Mouse (Mus musculus): Measurements from ENCODE around the gene 0610030E20Rik.

Gene 0610030E20Rik

DNA sequence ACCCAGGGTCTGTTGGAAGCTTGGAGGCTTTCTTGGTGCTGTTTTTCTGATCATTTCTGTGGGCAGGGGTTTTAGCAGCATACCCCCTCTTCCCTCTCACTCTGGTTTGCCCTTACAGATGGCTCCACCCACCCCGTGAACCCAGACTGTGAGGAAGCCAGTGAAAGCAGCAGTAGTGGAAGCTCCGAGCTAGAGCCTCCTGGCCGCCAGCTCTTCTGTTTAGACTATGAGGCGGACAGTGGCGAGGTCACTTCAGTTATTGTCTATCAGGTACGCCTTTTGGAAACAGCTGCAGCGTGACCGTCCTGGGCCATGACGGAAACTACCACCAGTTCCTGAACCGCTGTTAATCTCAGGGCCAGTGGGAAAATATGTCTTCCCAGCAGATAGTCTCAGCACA, 1.3 kb downstream of the 0610030E20Rik start:
- DNase-seq (ENCODE audit: low spot score in 2 of 2), result no peak

DNA sequence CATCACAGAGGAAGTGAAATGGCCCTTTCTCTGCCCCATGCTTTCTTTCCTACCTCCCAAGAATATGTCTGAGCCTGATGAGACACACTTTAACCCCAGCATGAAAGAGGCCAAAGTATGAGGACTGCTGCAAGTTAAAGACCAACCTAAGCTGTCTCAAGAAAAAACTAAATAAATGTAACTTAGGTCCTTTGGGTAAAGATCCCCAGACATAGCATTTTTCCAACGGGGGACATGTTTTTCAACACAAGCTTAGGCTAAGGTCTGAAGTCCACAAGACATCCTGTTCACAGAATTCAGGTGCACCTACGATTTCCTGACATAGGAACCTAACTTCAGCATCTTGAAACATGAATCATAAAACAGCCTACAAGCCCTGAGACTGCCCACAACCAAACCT, 3.1 kb downstream of the 0610030E20Rik start:
- no peak for DNase-seq (ENCODE audit: low spot score in 2 of 2)

DNA sequence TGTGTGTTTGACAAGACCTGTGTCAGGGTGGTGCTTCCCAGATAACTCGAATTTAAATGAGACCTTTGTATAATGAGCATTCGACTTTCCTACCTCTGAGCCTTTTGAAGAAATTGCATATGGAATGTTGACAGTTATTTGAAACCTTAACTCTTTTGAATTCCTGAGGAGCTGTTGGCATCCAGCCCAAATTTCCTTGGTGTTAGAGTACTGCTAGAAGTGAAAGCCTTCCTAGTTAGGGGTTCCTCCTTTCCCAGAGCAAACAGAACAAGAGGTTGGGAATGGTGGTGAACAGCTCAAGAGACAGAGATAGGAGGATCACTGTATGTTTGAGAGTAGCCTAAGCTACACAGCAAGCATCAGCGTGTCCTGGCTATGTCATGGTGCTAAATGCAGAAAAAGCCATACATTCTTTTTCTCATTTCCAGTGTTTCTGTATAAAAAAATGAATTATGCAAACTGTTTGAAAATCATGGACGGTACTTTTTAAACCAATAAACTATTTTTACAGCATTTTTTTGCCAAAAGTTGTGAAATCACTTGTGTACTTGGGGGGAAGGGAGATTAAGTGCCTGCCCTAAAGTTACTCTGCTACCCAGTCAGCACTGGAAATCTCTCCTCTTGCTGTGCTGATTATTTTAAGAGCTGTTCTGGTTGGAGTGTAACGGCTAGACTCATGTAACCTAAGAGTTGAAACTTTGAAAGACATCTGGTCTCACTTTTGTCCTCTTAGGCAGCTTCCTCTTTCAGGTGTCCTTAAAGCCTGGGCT, 5.7 kb downstream of the 0610030E20Rik start:
- no peak for DNase-seq (ENCODE audit: low spot score in 2 of 2)

DNA sequence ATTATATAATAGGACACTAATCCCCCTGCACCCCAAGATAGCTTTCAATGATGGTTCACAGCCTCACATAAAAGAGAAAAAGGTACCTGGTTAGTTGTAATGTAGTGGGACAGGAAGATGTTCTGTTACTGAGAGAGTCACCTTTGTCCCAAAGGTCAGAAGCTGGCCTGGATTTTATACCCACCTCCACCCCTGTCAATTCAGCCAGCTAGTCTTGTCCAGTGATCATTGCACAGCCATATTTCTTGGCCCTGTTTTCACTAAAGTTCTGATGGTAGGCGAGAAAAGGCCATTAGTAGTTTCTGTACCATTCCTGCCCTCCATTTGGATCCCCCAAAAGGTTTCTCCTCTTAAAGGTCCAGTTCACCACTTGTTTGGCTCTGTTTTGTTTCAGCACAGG, 6.9 kb downstream of the 0610030E20Rik start:
- no peak for DNase-seq (ENCODE audit: low spot score in 2 of 2)

DNA sequence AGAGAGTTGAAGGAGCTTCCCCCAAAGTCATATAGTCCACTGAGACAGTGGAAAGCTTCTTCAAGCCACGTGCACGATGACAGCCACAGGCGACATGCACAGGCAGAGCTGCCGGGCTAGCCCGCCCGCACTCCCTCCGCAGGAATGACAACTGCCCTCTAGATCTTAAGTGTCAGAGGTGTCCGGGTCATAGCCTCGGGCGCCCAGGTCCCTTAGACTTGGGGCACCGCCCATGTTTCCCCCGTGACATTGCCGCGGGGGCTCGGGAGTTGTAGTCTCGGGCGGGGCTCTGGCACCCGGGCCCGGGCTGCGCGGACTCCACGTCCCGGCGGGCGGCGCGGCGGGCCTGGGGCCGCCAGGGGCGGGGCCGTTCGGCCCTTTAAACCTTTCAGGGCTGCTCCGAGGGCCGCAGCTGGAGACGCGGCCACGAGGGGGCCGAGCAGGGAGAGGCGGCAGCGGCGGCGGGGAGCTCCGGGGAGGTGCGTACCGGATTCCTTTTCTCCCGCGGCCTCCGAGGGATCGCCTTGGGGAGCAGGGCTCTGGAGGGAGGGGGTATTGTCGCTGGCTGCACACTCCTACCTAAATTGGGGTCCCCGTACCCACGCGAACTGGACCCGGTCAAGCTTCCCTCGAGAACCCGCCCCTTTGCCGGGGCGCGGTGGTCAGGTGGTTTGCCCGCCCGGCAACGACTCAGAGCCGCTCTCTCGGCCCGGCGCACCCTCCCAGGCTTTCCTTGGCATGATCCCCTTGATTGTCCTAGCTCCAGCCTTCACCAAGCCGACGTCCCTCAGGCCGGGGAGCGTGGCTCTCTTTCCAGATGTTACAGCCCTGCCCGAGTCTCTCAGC, 8.2 kb downstream of the 0610030E20Rik start, which contains the start of gene Tmem150a:
TSS of gene Tmem150a (plus strand) at position 382 of the 846 bp plus-strand sequence.
- peak; percentile 67 to 82 for DNase-seq (ENCODE audit: low spot score in 2 of 2)

DNA sequence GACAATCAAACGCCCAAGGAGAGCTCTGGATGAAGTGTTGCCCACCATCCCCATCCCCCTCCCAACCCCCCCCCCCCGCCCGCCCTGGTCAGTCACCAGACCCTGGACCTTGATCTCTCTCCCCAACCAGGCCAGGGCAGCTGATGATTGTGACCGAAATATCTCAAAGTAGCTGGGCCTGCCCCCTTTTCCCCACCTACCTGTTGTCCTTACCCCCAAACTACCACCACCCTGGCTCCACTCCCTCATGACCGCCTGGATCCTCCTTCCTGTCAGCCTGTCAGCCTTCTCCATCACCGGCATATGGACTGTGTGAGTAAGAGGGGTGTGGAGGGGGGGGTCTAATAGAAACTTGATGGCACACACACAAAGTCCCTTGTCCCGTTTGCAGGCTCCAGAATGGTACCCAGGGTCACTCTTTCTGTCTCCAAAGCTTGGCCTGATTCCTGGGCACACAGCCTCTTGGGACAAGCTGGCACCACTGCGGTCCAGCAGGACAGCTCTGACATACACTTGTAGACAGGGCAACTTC, 8.9 kb downstream of the 0610030E20Rik start:
- no peak for DNase-seq (ENCODE audit: low spot score in 2 of 2)

DNA sequence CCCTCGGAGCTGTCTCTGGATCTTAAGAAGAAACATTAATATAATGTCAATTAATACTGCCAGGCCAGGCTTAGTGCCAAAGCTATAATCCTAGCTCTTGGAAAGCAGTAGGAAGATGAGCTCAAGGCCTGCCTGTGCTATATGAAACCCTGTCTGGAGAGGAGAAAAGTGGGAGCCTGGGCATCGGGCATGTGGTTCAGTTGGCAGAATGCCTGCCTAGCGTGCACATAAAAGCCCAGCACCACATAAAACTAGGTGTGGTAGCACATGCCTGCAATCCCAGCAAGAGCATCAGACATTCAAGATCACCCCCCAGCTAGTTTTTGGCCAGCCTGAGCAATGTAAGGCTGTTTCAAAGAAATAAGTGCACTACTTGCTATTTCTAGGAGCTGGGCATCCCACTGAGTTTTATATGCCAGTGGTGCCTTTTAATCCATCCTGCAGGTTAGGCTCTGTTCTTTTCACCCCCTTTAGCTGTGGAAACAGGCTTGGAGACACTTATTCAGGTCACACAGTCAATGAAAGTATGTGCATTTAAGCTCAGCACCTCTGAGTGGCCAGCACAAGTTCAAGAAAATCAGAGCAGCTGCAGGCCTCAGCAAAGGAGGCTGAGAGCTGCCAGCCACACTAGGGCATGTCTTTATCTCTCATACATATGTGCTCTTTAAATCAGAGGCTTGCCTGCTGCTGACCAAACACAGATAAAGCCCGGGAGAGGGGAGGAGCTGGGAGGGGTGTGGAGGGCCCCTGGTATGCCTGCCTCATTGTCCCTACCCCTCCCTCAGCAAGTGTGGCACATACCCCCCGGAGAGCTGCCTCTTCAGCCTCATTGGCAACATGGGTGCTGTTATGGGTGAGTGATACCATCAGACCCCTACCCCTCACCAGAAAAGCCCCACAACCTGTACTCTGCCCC, 10.3 kb downstream of the 0610030E20Rik start:
- DNase-seq (ENCODE audit: low spot score in 2 of 2), result no peak

DNA sequence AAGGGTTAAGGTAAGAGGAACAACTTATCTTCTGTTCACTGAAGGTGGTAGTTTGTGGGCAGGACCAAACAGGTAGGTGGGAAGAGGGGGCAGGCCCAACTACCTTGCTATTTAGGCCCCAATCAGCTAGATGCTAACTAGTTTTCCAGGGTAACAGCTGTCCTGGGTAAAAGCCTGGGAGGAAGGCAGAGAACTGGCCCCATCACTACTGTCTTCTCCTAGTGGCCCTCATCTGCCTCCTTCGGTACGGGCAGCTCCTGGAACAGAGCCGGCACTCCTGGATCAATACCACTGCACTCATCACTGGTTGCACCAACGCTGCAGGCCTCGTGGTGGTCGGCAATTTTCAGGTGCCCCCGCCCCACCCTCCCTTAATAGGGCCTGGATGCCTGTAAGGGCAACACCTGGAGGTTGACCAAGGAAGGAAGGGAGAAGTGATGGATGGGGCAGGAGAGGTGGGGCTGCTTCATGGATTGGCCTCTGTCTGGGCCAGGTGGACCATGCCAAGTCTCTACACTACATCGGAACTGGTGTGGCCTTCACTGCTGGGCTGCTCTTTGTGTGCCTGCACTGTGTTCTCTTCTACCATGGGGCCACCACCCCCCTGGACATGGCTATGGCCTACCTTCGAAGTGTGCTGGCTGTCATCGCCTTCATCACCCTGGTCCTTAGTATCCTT, 11.1 kb downstream of the 0610030E20Rik start:
- DNase-seq (ENCODE audit: low spot score in 2 of 2), result no peak

DNA sequence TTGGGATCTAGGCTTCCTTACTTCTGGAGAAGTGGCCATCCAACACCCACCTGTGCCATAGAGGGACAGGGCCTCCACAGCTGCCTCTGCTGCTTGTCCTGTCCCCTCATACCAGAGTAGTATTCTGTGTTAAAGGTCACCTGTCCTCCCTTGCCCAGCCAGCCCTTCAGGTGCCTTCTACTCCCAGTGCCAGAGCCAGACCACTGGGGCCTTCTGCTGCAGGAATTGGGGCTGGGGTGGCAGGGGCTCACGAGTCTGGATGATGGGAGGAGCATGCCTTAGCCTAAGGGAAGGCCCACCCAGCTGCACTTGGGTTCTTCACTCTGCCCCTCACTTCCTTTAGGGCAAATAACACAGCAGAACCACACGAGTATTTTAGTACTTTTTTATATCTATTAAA, 12.2 kb downstream of the 0610030E20Rik start:
- no peak for DNase-seq (ENCODE audit: low spot score in 2 of 2)

DNA sequence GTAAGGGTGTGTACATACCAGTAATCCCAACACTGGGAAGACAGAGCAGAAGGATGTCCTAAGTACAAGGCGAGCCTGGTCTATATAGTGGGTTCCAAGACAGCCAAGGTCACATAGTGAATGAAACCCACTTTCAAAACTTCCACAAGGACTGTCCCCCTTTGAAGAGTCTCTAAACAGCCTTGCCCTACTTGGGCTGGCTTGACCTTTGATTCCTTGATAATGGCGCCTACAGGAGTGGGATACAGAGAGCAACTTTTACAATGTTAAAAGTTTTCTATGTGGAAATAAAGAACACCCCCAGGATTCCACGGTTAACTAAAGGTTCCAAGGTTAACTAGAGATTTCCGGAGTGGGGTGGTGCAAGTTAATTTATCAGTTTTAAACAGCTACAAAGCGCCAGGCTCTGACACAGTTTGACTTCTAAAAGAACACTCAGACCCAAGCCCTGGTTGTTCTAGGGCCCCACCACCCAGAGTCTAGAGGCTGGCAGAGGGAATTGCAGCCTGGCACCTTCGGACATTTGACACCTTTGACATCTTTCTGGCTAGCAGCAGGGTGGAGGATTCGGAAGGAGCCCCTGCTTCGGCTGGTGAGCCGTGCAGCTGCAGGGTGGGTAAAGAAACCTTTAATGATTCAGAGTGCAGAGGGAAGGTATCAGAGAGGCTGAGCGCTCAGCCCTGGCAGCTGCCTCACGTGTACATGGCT, 12.9 kb downstream of the 0610030E20Rik start:
- no peak for DNase-seq (ENCODE audit: low spot score in 2 of 2)

DNA sequence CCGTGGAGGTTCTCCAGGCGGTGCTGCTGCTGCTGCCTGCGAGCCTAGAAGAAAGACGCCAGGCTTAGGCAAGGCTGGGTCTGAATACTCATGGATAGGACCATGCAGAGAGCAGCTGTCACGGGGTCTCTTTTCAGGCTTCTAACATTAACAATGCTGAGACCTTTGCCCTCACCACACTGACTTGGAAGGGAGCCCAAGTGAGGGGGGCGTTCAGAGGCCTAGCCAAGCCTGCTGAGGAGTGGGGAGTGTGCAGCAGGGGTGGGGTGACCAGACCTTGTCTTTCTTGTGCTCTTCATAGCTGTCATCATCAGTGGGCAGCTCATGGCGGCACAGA, 13.4 kb downstream of the 0610030E20Rik start:
- DNase-seq (ENCODE audit: low spot score in 2 of 2), result no peak

DNA sequence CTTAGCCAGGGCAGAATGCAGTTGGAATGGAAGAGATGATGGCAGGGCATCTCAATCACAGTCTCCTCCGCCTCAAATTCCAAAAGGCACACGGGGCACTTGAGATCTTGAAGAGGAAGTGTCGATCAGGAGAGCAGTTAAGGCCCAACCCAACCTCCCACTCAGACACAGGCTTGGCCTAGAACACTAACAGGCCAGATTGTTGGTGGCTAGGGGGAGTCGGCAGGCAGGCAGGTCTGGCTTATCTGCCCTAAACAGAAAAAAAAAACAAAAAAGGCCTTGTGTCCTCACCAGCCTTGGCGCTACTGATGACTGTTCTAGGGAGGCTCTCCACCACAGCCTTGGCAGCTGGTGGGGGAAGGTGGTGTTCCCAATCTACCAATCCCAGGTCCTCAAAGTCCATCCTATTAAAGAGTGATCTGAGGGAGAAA, 14.0 kb downstream of the 0610030E20Rik start:
- no peak for DNase-seq (ENCODE audit: low spot score in 2 of 2)

DNA sequence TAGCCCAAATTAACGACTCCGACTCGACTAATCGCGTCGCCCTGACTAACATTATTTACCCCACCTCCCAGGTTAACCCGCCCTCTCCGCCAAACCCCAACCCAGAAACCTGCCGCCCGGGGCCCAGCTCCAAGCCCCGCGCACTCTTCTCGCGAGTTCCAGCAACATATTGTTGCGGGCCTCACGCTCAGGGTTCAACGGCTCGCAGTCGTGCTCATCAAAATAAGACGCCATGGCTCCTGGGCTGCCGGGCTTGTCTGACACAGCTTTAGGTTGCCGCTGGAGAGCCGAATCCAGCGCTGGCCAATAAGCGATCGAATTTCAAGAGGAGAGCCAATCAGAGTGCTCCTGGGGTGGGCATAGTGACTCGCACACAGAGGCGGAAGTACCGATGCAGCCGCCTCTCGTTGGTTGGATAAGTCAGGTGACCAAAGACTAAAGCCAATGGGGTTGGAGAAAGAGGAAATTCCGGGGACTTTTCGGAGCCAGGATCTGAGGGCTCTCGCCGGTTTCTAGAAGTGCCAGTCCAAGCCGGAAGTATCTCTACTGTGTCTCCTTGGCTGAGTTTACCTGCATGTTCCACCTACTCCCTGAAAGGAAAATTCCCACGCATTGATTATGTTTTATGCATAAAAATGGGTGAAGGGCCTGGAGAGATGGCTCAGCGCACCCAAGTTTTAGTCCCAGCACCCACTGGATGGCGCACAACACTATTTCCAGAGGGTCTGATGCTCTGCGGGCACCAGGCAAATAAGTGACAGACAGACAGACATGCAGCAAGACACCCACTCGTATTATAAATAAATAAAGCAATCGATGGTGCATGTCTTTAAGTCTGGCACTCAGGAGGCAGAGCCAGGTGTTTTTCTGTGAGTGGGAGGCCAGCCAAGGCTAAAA, 15.3 kb downstream of the 0610030E20Rik start:
- peak; percentile 92 to 95 for DNase-seq (ENCODE audit: low spot score in 2 of 2)

DNA sequence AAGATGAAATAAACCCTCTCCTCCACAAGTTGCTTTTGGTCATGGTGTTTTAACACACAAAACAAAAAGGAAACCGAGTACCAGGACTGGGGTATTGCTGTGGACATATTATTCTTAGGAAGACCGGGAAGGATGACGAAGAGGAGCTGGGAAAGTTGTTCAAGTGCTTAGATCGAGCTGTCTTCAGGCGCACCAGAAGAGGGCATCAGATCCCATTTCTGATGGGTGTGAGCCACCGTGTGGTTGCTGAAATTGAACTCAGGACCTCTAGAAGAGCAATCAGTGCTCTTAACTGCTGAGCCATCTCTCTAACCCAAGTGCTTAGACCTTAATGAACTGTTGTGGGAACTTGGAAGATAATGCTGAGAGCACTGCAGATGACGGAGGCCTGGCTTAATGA, 16.9 kb downstream of the 0610030E20Rik start:
- DNase-seq (ENCODE audit: low spot score in 2 of 2), result no peak

DNA sequence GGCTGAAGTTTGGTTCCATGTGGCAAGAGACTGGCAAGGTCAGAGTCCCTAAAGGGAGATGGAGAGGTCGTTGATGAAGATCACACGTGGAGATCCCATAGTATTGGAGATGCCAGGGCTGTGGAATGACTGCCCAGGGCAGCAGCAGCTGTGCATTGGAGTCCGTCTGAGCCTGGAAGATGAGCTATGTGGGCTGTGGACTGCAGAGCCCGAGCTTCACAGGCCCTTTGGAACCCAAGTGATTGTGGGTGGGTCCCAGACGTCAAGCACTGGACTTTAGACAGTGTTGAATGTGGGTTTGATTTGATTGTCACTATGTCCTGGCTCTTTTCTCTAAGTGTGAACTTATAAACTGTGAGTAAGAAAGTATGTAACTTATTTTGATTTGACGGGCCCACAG, 17.9 kb downstream of the 0610030E20Rik start:
- no peak for DNase-seq (ENCODE audit: low spot score in 2 of 2)

DNA sequence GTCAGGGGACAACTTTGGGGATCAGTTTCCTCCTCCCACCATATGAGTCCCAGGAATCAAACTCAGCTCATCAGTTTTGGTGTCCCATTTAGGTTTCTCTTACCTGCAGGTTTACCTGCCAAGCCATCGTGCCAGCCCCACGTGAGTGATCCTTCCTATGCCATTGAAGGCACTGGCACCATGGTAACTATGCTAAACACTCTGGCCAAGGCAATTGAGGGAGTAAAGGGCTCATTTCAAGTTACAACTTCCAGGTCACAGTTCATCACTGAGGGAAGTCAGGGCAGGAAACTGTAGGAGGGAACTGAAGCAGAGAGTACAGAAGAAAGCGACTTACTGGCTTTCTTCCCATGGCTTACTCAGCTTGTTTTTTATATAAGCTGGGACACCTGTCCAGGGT, 19.2 kb downstream of the 0610030E20Rik start:
- DNase-seq (ENCODE audit: low spot score in 2 of 2), result no peak

DNA sequence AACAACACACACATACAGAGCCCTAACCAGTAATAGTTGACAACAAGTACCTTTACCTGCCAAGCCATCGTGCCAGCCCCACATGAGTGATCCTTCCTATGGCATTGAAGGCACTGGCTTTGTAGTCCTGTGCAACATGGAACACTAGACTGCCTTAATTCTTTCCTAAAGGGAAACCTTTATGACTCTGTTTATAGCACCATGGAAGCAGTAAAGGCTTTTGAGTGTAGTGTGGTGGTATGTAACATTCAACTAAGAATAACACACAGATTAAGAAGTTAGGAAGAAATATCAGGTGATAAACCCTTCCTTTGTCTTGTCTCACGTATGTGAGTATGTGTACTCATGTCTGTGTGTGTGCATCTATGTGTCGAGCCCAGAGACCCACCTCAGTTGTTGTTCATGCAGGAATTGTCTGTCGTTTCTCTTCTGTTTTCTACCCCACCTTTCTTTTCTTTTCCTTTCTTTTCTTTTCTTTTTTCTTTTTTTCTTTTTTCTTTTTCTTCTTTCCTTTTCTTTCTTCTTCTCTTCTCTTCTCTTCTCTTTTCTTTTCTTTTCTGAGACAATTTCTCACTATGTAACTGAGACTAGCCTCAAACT, 19.8 kb downstream of the 0610030E20Rik start, which contains the start of gene Rnf181:
TSS of gene Rnf181 (minus strand) at position 113 of the 600 bp plus-strand sequence.
- no peak for DNase-seq (ENCODE audit: low spot score in 2 of 2)

DNA sequence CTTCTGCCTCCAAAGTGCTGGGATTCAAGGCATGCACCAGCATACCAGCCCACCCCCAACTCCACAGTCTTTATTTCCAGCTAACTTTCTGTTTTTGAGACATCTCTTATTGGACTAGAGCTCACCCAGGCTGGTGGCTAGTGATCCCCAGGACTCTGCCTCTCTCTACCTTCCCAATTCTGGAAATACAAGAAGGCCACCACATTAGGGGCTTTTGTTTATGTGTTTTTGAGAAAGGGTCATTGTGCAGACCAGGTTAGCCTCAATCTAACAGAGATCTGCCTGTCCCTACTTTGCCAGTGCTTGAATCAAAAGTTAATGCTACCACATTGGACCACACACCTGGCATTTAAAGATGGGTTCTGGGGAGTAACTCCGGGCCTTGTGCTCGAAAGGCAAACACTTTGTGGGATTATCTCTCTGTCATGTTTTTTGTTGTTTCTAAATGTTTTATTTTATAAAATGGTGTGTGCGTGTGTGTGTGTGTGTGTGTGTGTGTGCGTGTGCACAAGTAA, 20.4 kb downstream of the 0610030E20Rik start:
- DNase-seq (ENCODE audit: low spot score in 2 of 2), result no peak

DNA sequence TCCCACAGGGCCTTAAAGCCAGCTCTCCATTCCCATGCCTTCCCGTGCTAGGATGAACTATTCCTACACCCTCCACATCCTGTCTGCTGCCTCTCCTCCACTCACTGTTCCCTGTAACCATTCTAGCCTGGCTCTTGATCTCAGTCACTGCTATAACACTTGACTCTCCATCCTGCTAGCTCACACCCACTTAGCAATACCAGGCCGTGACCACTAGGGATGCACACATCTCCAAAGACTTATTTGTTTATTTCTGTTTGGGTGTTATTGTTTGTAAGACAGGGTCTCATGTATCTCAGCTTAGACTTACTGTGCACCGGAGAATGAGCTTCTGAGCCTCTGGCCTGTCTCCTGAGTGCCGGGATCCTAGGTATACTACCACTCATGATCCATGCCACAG, 22.4 kb downstream of the 0610030E20Rik start:
- DNase-seq (ENCODE audit: low spot score in 2 of 2), result no peak
